Mouse (Mus musculus): ENCODE measurements around the gene Flii.

DNA sequence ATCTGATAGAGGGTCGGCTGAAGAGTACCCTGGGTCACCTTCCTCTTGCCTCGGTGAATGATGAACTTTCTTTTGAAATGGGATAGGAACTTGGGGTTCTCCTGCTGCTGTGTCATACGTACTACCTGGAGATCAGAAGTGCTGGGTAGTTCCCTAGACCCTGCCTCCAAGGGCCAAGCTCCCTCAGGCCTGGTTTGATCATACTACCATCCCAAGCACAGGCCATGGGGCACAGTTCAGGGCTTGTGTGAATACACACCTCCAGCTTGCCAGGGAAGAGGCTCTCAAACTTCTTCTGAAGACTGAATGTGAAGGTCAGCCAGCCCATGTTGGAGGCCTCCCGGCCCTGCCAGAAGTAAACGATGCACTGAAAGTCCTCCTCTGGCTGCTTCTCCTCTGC, 11.2 kb downstream of the Flii start:
- TF ChIP-seq CTCF (IDR thresholded peaks at IDR 0.05; ENCODE audit: low read depth) (no peak), EP300 (optimal IDR thresholded peaks at IDR 0.05) (no peak)
